14 mouse cellular contexts compared by ENCODE assay signal in the genomic region with DNA sequence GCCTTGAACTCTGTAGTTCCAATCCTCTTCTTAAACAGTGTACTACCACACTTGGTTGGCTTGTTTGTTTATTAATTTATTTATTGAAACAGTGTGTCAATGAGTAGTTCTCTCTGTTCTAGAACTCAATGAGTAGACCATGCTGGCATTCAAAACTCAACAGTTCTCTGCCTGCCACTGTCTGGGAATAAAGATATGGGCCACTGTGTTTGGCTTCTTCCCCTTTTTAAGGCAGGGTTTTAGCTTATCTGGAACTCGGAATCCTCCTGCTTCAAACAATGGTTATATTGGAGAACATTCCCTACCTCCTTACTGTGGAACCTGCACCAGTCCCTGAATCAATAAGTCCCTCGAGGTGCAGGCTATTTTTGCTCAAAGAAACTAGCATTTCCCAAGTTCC. TPM values are rescaled to one million over a fixed set of nuclear protein-coding genes. Genes with fewer than 3 reads are reported as not detected.
DNase-seq lines count a peak whose midpoint lies in the region; ATAC-seq and TF ChIP-seq lines count a peak whose summit lies in the region.
"Had no signal": no experiment of that assay in that cellular context is flagged by ENCODE, and none has a peak within 500 bp of the region (broad histone marks: within the 10 kb centered on the region; RNA-seq: fewer than 3 reads in every experiment).

No protein-coding gene starts in this region.

- no peak overlapping the region for H3K9ac ChIP-seq in forebrain, embryonic 15.5 days (replicated peaks)
- H3K9ac ChIP-seq in intestine, embryonic 15.5 days, result no peak overlapping the region
- no peak overlapping the region for H3K9ac ChIP-seq in intestine, embryonic 16.5 days (ENCODE audit: low read depth, low read length)
- peak overlapping the region; percentile 88; the same call in 1 of the 2 replicates for H3K9ac ChIP-seq in CH12.LX (ENCODE audit: insufficient read depth, low read depth)
- H3K9ac ChIP-seq in limb, embryonic 12.5 days (replicated peaks), result no peak overlapping the region
- H3K9ac ChIP-seq: forebrain, postnatal 0 days had no signal

- peaks cover 62% of the 10 kb centered on the region for H3K36me3 ChIP-seq in forebrain, embryonic 10.5 days (replicated peaks)
- H3K36me3 ChIP-seq in forebrain, embryonic 15.5 days, result peaks cover 27% of the 10 kb centered on the region
- peaks cover 19% of the 10 kb centered on the region for H3K36me3 ChIP-seq in intestine, embryonic 15.5 days
- peaks cover 9% of the 10 kb centered on the region; the same call in 1 of the 2 replicates for H3K36me3 ChIP-seq in intestine, embryonic 16.5 days (ENCODE audit: control insufficient read depth, insufficient read depth, low read length)
- peaks cover 33 to 45% of the 10 kb centered on the region in 2 experiments for H3K36me3 ChIP-seq in CH12.LX (replicated peaks in 1 of 2; ENCODE audit: control insufficient read depth in 1 of 2, insufficient read depth in 1 of 2, low read length in 1 of 2)
- peaks cover 47% of the 10 kb centered on the region for H3K36me3 ChIP-seq in limb, embryonic 12.5 days

- no peak for TF ChIP-seq POLR2A in CH12.LX (IDR thresholded peaks at IDR 0.05; ENCODE audit: low read depth, low read length)

- H3K4me1 ChIP-seq in forebrain, embryonic 10.5 days, result peaks cover 31% of the 10 kb centered on the region
- H3K4me1 ChIP-seq in forebrain, embryonic 15.5 days, result peaks cover 28% of the 10 kb centered on the region
- peaks cover 9% of the 10 kb centered on the region; the same call in 1 of the 2 replicates for H3K4me1 ChIP-seq in intestine, embryonic 15.5 days (replicated peaks)
- peaks cover 19% of the 10 kb centered on the region for H3K4me1 ChIP-seq in intestine, embryonic 16.5 days (ENCODE audit: control insufficient read depth, insufficient read depth, low read length)
- peaks cover 4 to 50% of the 10 kb centered on the region in 2 experiments; a peak in 3 of 4 replicates for H3K4me1 ChIP-seq in CH12.LX (ENCODE audit: control insufficient read depth in 1 of 2, insufficient read depth in 2 of 2)
- peaks cover 16% of the 10 kb centered on the region for H3K4me1 ChIP-seq in limb, embryonic 12.5 days (replicated peaks)

- no peaks in the 10 kb centered on the region for H3K9me3 ChIP-seq in forebrain, embryonic 10.5 days
- no peaks in the 10 kb centered on the region for H3K9me3 ChIP-seq in forebrain, embryonic 15.5 days
- no peaks in the 10 kb centered on the region for H3K9me3 ChIP-seq in intestine, embryonic 15.5 days
- H3K9me3 ChIP-seq in intestine, embryonic 16.5 days (ENCODE audit: control insufficient read depth, low read length), result no peaks in the 10 kb centered on the region
- no peaks in the 10 kb centered on the region for H3K9me3 ChIP-seq in CH12.LX (replicated peaks; ENCODE audit: low read length)
- H3K9me3 ChIP-seq in limb, embryonic 12.5 days, result no peaks in the 10 kb centered on the region

- dilution Hi-C loops in CH12.LX (cut with MboI; ENCODE audit: extremely low pct_ligation_motif_present, extremely low pct_unique_long_range_greater_than_20kb, low sequenced_read_pairs), result no loop called here

- no peaks in the 10 kb centered on the region for H3K27me3 ChIP-seq in forebrain, embryonic 10.5 days (ENCODE audit: poor library complexity, severe bottlenecking)
- no peaks in the 10 kb centered on the region for H3K27me3 ChIP-seq in forebrain, embryonic 15.5 days
- H3K27me3 ChIP-seq in intestine, embryonic 15.5 days (replicated peaks), result no peaks in the 10 kb centered on the region
- no peaks in the 10 kb centered on the region for H3K27me3 ChIP-seq in intestine, embryonic 16.5 days (replicated peaks; ENCODE audit: control insufficient read depth, insufficient read depth, low read length)
- H3K27me3 ChIP-seq in CH12.LX (replicated peaks), result no peaks in the 10 kb centered on the region
- no peaks in the 10 kb centered on the region for H3K27me3 ChIP-seq in limb, embryonic 12.5 days

- 90% methylated on average over 2 of the region's 2 CpGs for WGBS in forebrain, embryonic 10.5 days
- WGBS in forebrain, embryonic 15.5 days, result 93% methylated on average over 2 of the region's 2 CpGs
- WGBS in intestine, embryonic 15.5 days, result 80% methylated on average over 2 of the region's 2 CpGs
- WGBS in intestine, embryonic 16.5 days, result 74% methylated on average over 2 of the region's 2 CpGs
- 84% methylated on average over 2 of the region's 2 CpGs for WGBS in limb, embryonic 12.5 days

- H3K27ac ChIP-seq in forebrain, embryonic 10.5 days, result no peak overlapping the region
- no peak overlapping the region for H3K27ac ChIP-seq in forebrain, embryonic 15.5 days (replicated peaks)
- H3K27ac ChIP-seq in intestine, embryonic 15.5 days, result no peak overlapping the region
- H3K27ac ChIP-seq in intestine, embryonic 16.5 days (ENCODE audit: low read length), result no peak overlapping the region
- H3K27ac ChIP-seq in CH12.LX (ENCODE audit: insufficient read depth, low read depth), result no peak overlapping the region
- H3K27ac ChIP-seq in limb, embryonic 12.5 days, result no peak overlapping the region

- peaks cover 70% of the 10 kb centered on the region for H3K79me2 ChIP-seq in CH12.LX (replicated peaks; ENCODE audit: control insufficient read depth, extremely low read depth, insufficient read depth, poor library complexity, severe bottlenecking)

- DNase-seq in forebrain, embryonic 10.5 days (ENCODE audit: extremely low spot score, low spot score), result no peak
- no peak for DNase-seq in CH12.LX (ENCODE audit: extremely low read depth)
- DNase-seq in cerebellum, adult 18-20 months, result no peak
- DNase-seq in adrenal gland, adult 8-10 months, result no peak
- DNase-seq: adrenal gland, adult 2 months; embryo, embryonic 11 days; forebrain, postnatal 0 days; kidney, adult 2 months had no signal

- no peak for TF ChIP-seq EP300 in CH12.LX (IDR thresholded peaks at IDR 0.05; ENCODE audit: low read length)

- TF ChIP-seq RAD21 in CH12.LX (IDR thresholded peaks at IDR 0.05; ENCODE audit: low read depth, low read length), result no peak

- no peak for ATAC-seq in forebrain, embryonic 15.5 days (replicated peaks)
- no peak for ATAC-seq in intestine, embryonic 15.5 days
- ATAC-seq in intestine, embryonic 16.5 days, result no peak
- no peak for ATAC-seq in limb, embryonic 12.5 days (ENCODE audit: insufficient number of reproducible peaks, insufficient read depth, low FRiP score, low TSS enrichment, low read depth)
- ATAC-seq: forebrain, postnatal 0 days had no signal

- peak overlapping the region; percentile 99; the same call in 1 of the 2 replicates for H3K4me3 ChIP-seq in forebrain, embryonic 10.5 days
- no peak overlapping the region for H3K4me3 ChIP-seq in forebrain, embryonic 15.5 days
- no peak overlapping the region for H3K4me3 ChIP-seq in intestine, embryonic 15.5 days (replicated peaks)
- no peak overlapping the region for H3K4me3 ChIP-seq in intestine, embryonic 16.5 days (ENCODE audit: low read length)
- no peak overlapping the region for H3K4me3 ChIP-seq in CH12.LX (replicated peaks in 1 of 3; ENCODE audit: low read depth in 2 of 3, low read length in 2 of 3, poor library complexity in 1 of 3)
- no peak overlapping the region for H3K4me3 ChIP-seq in limb, embryonic 12.5 days (replicated peaks)

- no peak overlapping the region for H3K4me2 ChIP-seq in forebrain, embryonic 15.5 days (replicated peaks)
- peak overlapping the region; percentile 70; the same call in 1 of the 2 replicates for H3K4me2 ChIP-seq in intestine, embryonic 15.5 days (replicated peaks)
- no peak overlapping the region for H3K4me2 ChIP-seq in intestine, embryonic 16.5 days (ENCODE audit: low read depth, low read length)
- H3K4me2 ChIP-seq in CH12.LX (ENCODE audit: insufficient read depth, low read depth, poor library complexity, severe bottlenecking), result peak overlapping the region; percentile 91
- H3K4me2 ChIP-seq in limb, embryonic 12.5 days, result peak overlapping the region; percentile 81; the same call in 1 of the 2 replicates

- no peak for TF ChIP-seq CTCF in CH12.LX (conservative IDR thresholded peaks at IDR 0.05 in 1 of 2, IDR thresholded peaks at IDR 0.05 in 1 of 2; ENCODE audit: low read depth in 2 of 2, low read length in 2 of 2)

- in situ Hi-C loops in CH12.LX (cut with MboI; ENCODE audit: low pct_ligation_motif_present, low pct_unique_long_range_greater_than_20kb, low sequenced_read_pairs), result no loop called here

RNA-seq across cellular contexts. Expression of gene Nxf1, which starts 2.0 kb away (rescaled TPM):
- 254 and 275 TPM in 2 replicates for polyA plus RNA-seq in forebrain, embryonic 10.5 days (2016; fragmentation: Nextera tagmentation; extraction: Ambion mirVana)
- polyA plus RNA-seq in forebrain, embryonic 15.5 days (2015; fragmentation: Nextera tagmentation; extraction: Ambion mirVana), result 187 and 192 TPM in 2 replicates
- polyA plus RNA-seq in intestine, embryonic 15.5 days (2015; fragmentation: Nextera tagmentation; extraction: Ambion mirVana), result 143 and 146 TPM in 2 replicates
- 133 and 137 TPM in 2 replicates for polyA plus RNA-seq in intestine, embryonic 16.5 days (2015; fragmentation: Nextera tagmentation; extraction: Ambion mirVana)
- 66.5 and 83.6 TPM in 2 replicates for total RNA-seq in CH12.LX (2012; rRNA removed)
- 101 and 102 TPM in 2 replicates for total RNA-seq in CH12.LX (2014; rRNA removed)
- 136 and 160 TPM in 2 replicates for polyA plus RNA-seq in CH12.LX (2012; ENCODE audit: insufficient read length, low read depth)
- 219 and 237 TPM in 2 replicates for polyA plus RNA-seq in limb, embryonic 12.5 days (2016; fragmentation: Nextera tagmentation; extraction: Ambion mirVana)
- 100 to 1,000 TPM; 102 to 164 (median 148) TPM for total RNA-seq in adrenal gland, adult 8-10 months (2022)

RNA-seq across cellular contexts. Expression of gene Tmem223, which starts 11.9 kb away (rescaled TPM):
- polyA plus RNA-seq in forebrain, embryonic 10.5 days (2016; fragmentation: Nextera tagmentation; extraction: Ambion mirVana), result 170 TPM in 2 replicates
- polyA plus RNA-seq in forebrain, embryonic 15.5 days (2015; fragmentation: Nextera tagmentation; extraction: Ambion mirVana), result 249 and 250 TPM in 2 replicates
- polyA plus RNA-seq in intestine, embryonic 15.5 days (2015; fragmentation: Nextera tagmentation; extraction: Ambion mirVana), result 164 and 177 TPM in 2 replicates
- 161 and 164 TPM in 2 replicates for polyA plus RNA-seq in intestine, embryonic 16.5 days (2015; fragmentation: Nextera tagmentation; extraction: Ambion mirVana)
- total RNA-seq in CH12.LX (2012; rRNA removed), result 56.5 and 58.7 TPM in 2 replicates
- 86.6 and 106 TPM in 2 replicates for total RNA-seq in CH12.LX (2014; rRNA removed)
- polyA plus RNA-seq in CH12.LX (2012; ENCODE audit: insufficient read length, low read depth), result 43.3 and 45.7 TPM in 2 replicates
- polyA plus RNA-seq in limb, embryonic 12.5 days (2016; fragmentation: Nextera tagmentation; extraction: Ambion mirVana), result 206 and 215 TPM in 2 replicates
- 100 to 1,000 TPM; 111 to 137 (median 123) TPM for total RNA-seq in adrenal gland, adult 8-10 months (2022)

RNA-seq across cellular contexts. Expression of gene Tmem179b, which starts 15.4 kb away (rescaled TPM):
- 47.4 and 49.5 TPM in 2 replicates for polyA plus RNA-seq in forebrain, embryonic 10.5 days (2016; fragmentation: Nextera tagmentation; extraction: Ambion mirVana)
- 27.4 and 33.9 TPM in 2 replicates for polyA plus RNA-seq in forebrain, embryonic 15.5 days (2015; fragmentation: Nextera tagmentation; extraction: Ambion mirVana)
- 90.4 and 102 TPM in 2 replicates for polyA plus RNA-seq in intestine, embryonic 15.5 days (2015; fragmentation: Nextera tagmentation; extraction: Ambion mirVana)
- 110 and 120 TPM in 2 replicates for polyA plus RNA-seq in intestine, embryonic 16.5 days (2015; fragmentation: Nextera tagmentation; extraction: Ambion mirVana)
- total RNA-seq in CH12.LX (2012; rRNA removed) (50.8 and 54.4 TPM in 2 replicates), CH12.LX (2014; rRNA removed) (85.7 and 105 TPM in 2 replicates)
- polyA plus RNA-seq in CH12.LX (2012; ENCODE audit: insufficient read length, low read depth), result 49.8 and 72.0 TPM in 2 replicates
- 50.2 and 51.5 TPM in 2 replicates for polyA plus RNA-seq in limb, embryonic 12.5 days (2016; fragmentation: Nextera tagmentation; extraction: Ambion mirVana)
- 10 to 100 TPM; 54.8 to 73.9 (median 63.9) TPM for total RNA-seq in adrenal gland, adult 8-10 months (2022)

RNA-seq across cellular contexts. Expression of gene Stx5a, which starts 17.7 kb away (rescaled TPM):
- polyA plus RNA-seq in forebrain, embryonic 10.5 days (2016; fragmentation: Nextera tagmentation; extraction: Ambion mirVana), result 86.8 and 87.8 TPM in 2 replicates
- 130 and 133 TPM in 2 replicates for polyA plus RNA-seq in forebrain, embryonic 15.5 days (2015; fragmentation: Nextera tagmentation; extraction: Ambion mirVana)
- polyA plus RNA-seq in intestine, embryonic 15.5 days (2015; fragmentation: Nextera tagmentation; extraction: Ambion mirVana), result 119 and 121 TPM in 2 replicates
- 120 and 124 TPM in 2 replicates for polyA plus RNA-seq in intestine, embryonic 16.5 days (2015; fragmentation: Nextera tagmentation; extraction: Ambion mirVana)
- 47.5 and 48.1 TPM in 2 replicates for total RNA-seq in CH12.LX (2012; rRNA removed)
- total RNA-seq in CH12.LX (2014; rRNA removed), result 49.1 and 49.7 TPM in 2 replicates
- polyA plus RNA-seq in CH12.LX (2012; ENCODE audit: insufficient read length, low read depth), result 35.2 and 39.3 TPM in 2 replicates
- polyA plus RNA-seq in limb, embryonic 12.5 days (2016; fragmentation: Nextera tagmentation; extraction: Ambion mirVana), result 168 and 169 TPM in 2 replicates
- 100 to 1,000 TPM in 3 of 4 experiments, 10 to 100 TPM in 1; 90.9 to 138 (median 118) TPM for total RNA-seq in adrenal gland, adult 8-10 months (2022)

RNA-seq across cellular contexts. Expression of gene 1700092M07Rik, which starts 18.4 kb away (rescaled TPM):
- 3.4 and 3.7 TPM in 2 replicates for polyA plus RNA-seq in forebrain, embryonic 10.5 days (2016; fragmentation: Nextera tagmentation; extraction: Ambion mirVana)
- 1.5 and 2.5 TPM in 2 replicates for polyA plus RNA-seq in forebrain, embryonic 15.5 days (2015; fragmentation: Nextera tagmentation; extraction: Ambion mirVana)
- polyA plus RNA-seq in intestine, embryonic 15.5 days (2015; fragmentation: Nextera tagmentation; extraction: Ambion mirVana), result 1.8 TPM in 2 replicates
- 0.91 and 1.6 TPM in 2 replicates for polyA plus RNA-seq in intestine, embryonic 16.5 days (2015; fragmentation: Nextera tagmentation; extraction: Ambion mirVana)
- total RNA-seq in CH12.LX (2012; rRNA removed) (3.8 and 4.8 TPM in 2 replicates), CH12.LX (2014; rRNA removed) (1.0 and 2.4 TPM in 2 replicates)
- polyA plus RNA-seq in CH12.LX (2012; ENCODE audit: insufficient read length, low read depth), result 3.1 and 4.3 TPM in 2 replicates
- 2.7 and 3.5 TPM in 2 replicates for polyA plus RNA-seq in limb, embryonic 12.5 days (2016; fragmentation: Nextera tagmentation; extraction: Ambion mirVana)
- 1 to 10 TPM in 3 of 4 experiments, under 1 TPM in 1; 0.64 to 4.4 (median 1.8) TPM for total RNA-seq in adrenal gland, adult 8-10 months (2022)
- total RNA-seq: forebrain, postnatal 0 days had no signal
- polyA plus RNA-seq: adrenal gland, adult 2 months; liver, adult 2 months; spleen, adult 2 months had no signal

Comparison
In these comparisons a context has a peak if more than half of its experiments do, and no peak if none do; other contexts are left out.
1. H3K4me2 ChIP-seq: peak in intestine, embryonic 15.5 days (single experiment), CH12.LX (single experiment) and limb, embryonic 12.5 days (single experiment); none in forebrain, embryonic 15.5 days (single experiment) and intestine, embryonic 16.5 days (single experiment).